Mouse (Mus musculus) Muller cell, postnatal 12 days (primary cell): Measurements from ENCODE around the gene Lmo2.
"Not testable (repeated sequence)": the region's sequence is repeated elsewhere in the genome, so short reads cannot be mapped to it uniquely, and the experiment has no call there.

Experiments
- DNase-seq: peaks from one replicate; pipeline ENCODE4 v3.0.0-alpha.2; 2015; ENCODE audit errors: inconsistent ontology term

Lmo2 gene

GRCm38 (mm10) chr2:103977716-103978115 is 19.9 kb downstream of the Lmo2 start:
- peak; percentile 7 for DNase-seq

GRCm38 (mm10) chr2:103982250-103982649 is 24.5 kb downstream of the Lmo2 start:
- DNase-seq: peak; percentile 67

DNA sequence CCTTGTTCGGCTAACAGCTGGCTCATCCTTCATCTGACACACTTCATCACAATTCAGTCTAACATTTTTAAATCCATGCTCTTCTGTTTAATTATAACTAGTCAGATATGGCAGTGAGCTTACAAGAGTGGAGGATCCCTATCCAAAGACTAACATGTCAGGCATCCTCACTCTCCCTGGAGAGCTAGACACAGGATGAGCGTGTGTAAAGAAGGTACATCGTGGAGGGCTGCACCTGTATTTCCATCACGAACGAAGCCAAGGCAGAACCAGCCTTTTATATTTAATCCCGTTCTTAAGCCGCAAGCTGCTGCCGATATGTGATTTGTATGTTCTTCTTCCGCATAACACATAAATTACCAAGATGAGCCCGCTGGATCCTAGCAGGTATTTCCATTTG is 25.4 kb downstream of the Lmo2 start:
- DNase-seq: no peak

DNA sequence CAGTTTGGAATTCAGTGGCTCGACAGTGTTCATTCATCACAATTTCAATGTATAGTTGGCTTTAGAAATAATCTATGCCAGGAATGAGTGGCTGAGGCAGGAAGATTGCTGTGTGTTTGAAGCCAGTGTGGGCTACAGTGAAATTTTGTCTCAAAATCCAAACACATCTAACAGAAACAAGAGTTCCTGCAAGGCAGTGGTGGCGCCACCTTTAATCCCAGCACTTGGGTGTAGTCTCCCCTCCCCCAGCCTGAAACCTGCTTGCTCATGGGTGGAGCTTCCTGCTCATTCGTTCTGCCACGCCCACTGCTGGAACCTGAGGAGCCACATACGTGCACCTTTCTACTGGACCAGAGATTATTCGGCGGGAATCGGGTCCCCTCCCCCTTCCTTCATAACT is 29.8 kb downstream of the Lmo2 start:
- DNase-seq: not testable (repeated sequence)

DNA sequence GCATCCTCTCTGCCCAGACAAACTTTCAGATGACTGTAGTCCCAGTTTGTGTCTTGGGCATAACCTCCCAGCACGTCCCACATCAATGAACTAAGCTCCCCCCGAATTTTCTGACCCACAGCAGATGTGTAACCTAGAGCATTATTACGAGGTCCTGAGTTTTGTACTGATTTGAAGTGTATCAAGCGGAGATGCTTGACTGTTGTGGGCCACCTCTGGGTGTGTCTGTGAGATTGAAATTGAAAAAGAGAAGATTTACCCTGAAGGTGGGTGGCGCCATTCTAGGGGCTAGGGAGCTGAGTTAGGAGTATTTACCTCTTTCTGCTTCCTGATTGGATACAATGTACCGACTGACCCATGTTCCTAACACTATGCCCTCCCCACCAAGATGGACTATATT is 31.9 kb downstream of the Lmo2 start:
- DNase-seq: no peak

DNA sequence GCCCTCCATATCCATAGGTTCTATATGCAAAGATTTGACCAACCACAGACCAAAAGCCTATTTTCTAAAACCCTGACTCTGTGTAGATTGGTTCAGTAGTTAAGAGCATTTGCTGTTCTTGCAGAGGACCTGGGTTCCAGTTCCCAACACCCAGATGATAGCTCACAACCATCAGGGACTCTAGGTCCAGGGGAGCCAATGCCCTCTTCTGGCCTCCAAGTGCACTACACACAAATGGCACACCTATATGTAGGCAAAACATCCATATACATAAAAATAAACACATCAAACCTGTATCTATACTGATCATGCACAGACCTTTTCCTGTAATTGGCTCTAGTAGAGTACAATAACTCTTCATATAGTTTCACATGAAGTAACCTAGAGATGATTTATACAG is 33.5 kb downstream of the Lmo2 start:
- DNase-seq: no peak

- no peak for DNase-seq
These were observed 34.4 kb downstream of the Lmo2 start for GRCm38 (mm10) chr2:103992162-103992561.

- no peak for DNase-seq
These were observed 35.0 kb downstream of the Lmo2 start for GRCm38 (mm10) chr2:103992618-103993332.

DNA sequence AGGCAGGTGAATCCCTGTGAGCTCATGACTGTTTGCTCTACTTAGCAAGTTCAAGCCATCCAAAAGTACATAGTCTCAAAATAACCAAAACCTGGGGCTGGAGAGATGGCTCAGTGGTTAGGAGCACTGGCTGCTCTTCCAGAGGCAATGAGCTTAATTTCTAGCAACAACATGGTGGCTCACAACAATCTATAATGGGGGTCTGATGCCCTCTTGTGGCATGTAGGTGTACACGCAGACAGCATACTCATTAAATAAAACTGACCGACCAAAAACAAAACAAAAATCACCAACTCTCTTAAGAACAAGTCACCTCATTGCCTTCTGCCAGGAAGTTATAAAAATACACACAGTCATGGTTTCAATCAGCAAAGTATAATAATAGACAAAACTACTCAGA is 43.3 kb downstream of the Lmo2 start:
- DNase-seq: peak; percentile 11

- DNase-seq: no peak
These were observed 44.1 kb downstream of the Lmo2 start for GRCm38 (mm10) chr2:104001861-104002260.

GRCm38 (mm10) chr2:104002711-104003413 is 45.1 kb downstream of the Lmo2 start:
- DNase-seq: peak; percentile 11

GRCm38 (mm10) chr2:104007793-104008519 is 50.2 kb downstream of the Lmo2 start:
- no peak for DNase-seq

GRCm38 (mm10) chr2:104008853-104009252 is 51.1 kb downstream of the Lmo2 start:
- not testable (repeated sequence) for DNase-seq

DNA sequence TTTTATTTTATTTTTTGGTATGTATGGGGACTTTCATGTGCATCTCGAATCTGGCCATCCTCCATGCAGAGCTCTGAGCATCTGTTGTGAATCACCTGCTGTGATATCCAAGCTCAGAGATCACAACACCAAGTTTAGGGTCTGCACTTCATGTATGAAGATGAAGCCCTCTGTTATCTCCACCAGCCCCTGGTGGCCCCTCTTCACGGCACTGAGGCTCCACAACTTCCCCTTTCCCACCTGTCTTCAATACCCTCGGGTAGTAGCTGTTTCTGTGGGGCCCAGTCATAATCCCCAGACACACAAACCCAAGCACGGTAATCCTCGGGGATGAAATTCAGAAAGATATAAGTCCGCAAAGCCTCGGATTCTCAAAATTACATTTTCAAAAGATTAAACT is 65.3 kb downstream of the Lmo2 start:
- DNase-seq: no peak

- DNase-seq: no peak
These were observed 66.9 kb downstream of the Lmo2 start for GRCm38 (mm10) chr2:104024656-104025055.

DNA sequence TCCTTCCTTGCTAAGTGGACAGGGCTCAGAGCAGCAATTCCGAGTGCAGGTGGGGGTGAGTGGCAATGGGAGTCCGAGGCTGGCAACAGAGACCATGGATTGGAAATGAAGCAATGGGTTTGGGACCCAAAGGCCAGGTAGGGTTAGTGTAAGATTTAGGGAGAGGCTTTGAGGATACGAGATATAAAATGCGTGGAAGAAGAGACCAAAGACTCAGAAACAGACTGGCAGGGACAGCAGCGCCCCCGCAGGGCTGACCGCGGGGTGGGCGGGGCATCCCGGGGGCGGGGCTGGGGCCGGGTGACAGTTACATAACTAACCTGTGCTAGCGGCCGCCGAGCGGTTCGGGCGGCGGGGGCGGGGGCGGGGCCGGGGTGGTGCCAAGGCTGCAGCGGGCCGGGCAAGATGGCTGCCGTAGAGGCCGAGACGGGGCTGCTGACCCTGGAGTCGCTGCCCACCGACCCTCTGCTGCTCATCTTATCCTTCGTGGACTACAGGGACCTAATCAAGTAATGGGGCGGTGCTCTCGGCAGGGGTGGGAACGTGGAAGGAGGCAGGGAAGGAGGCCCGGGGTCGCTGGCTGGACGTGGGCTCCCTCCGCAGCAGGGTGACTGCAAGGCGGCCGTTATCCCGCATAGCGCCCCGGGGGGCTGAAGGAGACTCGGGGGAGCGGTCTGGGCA is 69.8 kb downstream of the Lmo2 start, which contains the start of gene Fbxo3:
Fbxo3 (plus strand) TSS at position 264 of the 681 bp plus-strand sequence.
- DNase-seq: peak; percentile 89

DNA sequence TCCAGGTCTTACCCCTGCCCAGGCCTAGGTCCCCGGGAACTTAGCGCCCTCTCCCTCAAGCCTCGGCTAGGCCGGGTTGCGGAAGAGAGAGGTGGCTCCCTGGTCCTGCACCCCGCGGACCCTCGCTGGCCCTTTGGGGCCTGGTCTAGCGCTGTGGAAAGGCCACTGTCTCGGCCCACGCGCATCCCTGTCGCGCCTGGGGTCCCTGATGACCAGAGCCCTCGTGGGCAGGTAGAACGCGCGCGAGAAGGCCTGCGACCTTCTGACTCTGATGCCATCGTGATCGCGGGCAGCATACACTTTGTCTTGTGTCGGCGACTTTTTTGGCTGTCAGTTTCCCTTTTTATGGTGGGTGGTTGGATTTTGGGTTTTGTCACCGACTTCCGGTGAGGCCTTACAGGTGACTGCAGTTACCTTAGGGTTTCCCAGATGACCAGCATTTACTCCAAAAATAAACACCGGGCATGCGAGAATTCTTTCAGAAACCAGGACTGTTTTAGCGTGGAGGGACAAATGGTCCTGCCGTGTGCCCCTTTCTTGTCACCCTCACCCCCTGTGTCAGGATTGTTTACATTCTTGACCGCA is 70.4 kb downstream of the Lmo2 start, which contains the start of gene 4931422A03Rik:
4931422A03Rik (minus strand) TSS at position 223 of the 585 bp plus-strand sequence.
- DNase-seq: peak; percentile 10

DNA sequence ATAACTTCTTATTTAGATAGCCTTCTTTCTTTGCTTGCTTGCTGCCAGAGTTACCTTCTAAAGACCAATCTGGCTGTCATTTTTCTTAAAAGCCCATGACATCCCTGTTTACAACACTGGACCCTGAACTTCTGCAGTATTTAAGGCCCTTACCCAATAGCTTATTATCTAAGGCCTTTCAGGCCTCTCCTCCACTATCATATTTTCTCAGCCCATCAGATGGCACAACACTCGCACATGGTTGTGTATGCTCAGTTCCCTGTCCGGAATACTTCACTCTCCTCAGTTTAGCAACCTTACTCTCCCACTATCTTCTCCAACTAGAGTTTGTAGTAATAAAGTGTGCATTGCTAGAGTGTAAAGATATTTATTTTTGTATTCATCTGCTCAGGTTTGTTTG is 71.3 kb downstream of the Lmo2 start:
- no peak for DNase-seq

DNA sequence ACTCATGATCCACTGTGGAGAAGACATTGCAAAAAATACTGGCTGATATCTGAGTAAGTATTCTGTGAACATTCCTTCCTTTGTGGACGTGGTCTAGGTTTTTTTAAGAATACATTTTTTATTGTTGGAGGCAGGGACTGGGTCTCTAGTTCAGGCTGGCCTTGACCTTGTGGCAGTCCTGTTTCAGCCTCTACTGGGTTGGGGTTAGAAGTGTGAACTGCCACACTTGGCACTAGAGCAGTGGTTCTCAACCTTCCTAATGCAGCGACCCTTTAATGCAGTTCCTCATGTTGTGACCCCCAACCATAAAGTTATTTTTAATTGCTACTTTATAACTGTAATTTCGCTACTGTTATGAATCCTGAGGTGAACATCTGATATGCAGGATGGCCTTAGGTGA is 72.6 kb downstream of the Lmo2 start:
- no peak for DNase-seq
